15 mouse cellular contexts compared by ENCODE assay signal in the genomic region with DNA sequence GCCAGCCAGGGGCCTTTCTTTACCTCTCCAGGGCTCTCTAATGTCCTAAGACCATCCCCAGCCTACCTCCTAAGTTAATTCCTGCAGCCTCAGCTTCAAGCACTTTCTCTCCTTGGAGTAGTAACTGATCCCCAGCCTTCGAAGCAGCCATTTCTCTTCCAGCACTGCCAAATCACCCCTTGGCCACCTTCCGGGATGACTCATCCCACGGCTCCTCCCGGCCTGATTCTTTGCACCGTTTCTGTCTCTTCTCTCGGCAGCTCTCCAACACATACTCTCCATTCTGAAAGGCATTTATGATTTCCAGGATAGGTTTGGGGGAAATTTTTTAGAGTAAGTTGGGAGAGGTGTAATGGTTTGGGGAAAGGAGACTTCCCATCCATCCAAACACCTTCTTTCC. TPM values are rescaled to one million over a fixed set of nuclear protein-coding genes. Genes with fewer than 3 reads are reported as not detected.
DNase-seq lines count a peak whose midpoint lies in the region; ATAC-seq lines count a peak whose summit lies in the region.
"Had no signal": no experiment of that assay in that cellular context is flagged by ENCODE, and none has a peak within 500 bp of the region (broad histone marks: within the 10 kb centered on the region; RNA-seq: fewer than 3 reads in every experiment).

No protein-coding gene starts in this region.

- no peaks in the 10 kb centered on the region for H3K27me3 ChIP-seq in midbrain, embryonic 11.5 days (ENCODE audit: control insufficient read depth, insufficient read depth, low read length)
- no peaks in the 10 kb centered on the region for H3K27me3 ChIP-seq in midbrain, embryonic 13.5 days
- H3K27me3 ChIP-seq: embryonic facial prominence, embryonic 12.5 days; limb, embryonic 12.5 days; stomach, embryonic 15.5 days had no signal

- H3K9me3 ChIP-seq in midbrain, embryonic 11.5 days (ENCODE audit: control insufficient read depth, low read length): no peaks in the 10 kb centered on the region
- H3K9me3 ChIP-seq in midbrain, embryonic 13.5 days: no peaks in the 10 kb centered on the region
- H3K9me3 ChIP-seq: embryonic facial prominence, embryonic 12.5 days; limb, embryonic 12.5 days; stomach, embryonic 15.5 days had no signal

- H3K9ac ChIP-seq in midbrain, embryonic 11.5 days (ENCODE audit: low read length): no peak overlapping the region
- H3K9ac ChIP-seq in midbrain, embryonic 13.5 days (replicated peaks): no peak overlapping the region
- H3K9ac ChIP-seq: embryonic facial prominence, embryonic 12.5 days; limb, embryonic 12.5 days; stomach, embryonic 15.5 days had no signal

- no peaks in the 10 kb centered on the region for H3K4me1 ChIP-seq in midbrain, embryonic 11.5 days (ENCODE audit: control insufficient read depth, insufficient read depth, low read length)
- H3K4me1 ChIP-seq in midbrain, embryonic 13.5 days (replicated peaks): no peaks in the 10 kb centered on the region
- H3K4me1 ChIP-seq: embryonic facial prominence, embryonic 12.5 days; stomach, embryonic 15.5 days had no signal

- H3K27ac ChIP-seq in midbrain, embryonic 11.5 days (ENCODE audit: low read depth, low read length): no peak overlapping the region
- no peak overlapping the region for H3K27ac ChIP-seq in midbrain, embryonic 13.5 days
- H3K27ac ChIP-seq: embryonic facial prominence, embryonic 12.5 days; limb, embryonic 12.5 days; stomach, embryonic 15.5 days had no signal

- H3K36me3 ChIP-seq in midbrain, embryonic 11.5 days (ENCODE audit: control insufficient read depth, insufficient read depth, low read length): no peaks in the 10 kb centered on the region
- no peaks in the 10 kb centered on the region for H3K36me3 ChIP-seq in midbrain, embryonic 13.5 days
- H3K36me3 ChIP-seq: embryonic facial prominence, embryonic 12.5 days; limb, embryonic 12.5 days; stomach, embryonic 15.5 days had no signal

- no peak overlapping the region for H3K4me2 ChIP-seq in midbrain, embryonic 11.5 days
- no peak overlapping the region for H3K4me2 ChIP-seq in midbrain, embryonic 13.5 days (replicated peaks)
- H3K4me2 ChIP-seq: embryonic facial prominence, embryonic 12.5 days; heart, embryonic 11.5 days; limb, embryonic 12.5 days; stomach, embryonic 15.5 days had no signal

- ATAC-seq in midbrain, embryonic 11.5 days (ENCODE audit: low FRiP score): no peak
- ATAC-seq in midbrain, embryonic 13.5 days: no peak
- ATAC-seq: forebrain, embryonic 14.5 days; hindbrain, embryonic 16.5 days had no signal

- no peak overlapping the region for H3K4me3 ChIP-seq in midbrain, embryonic 11.5 days (ENCODE audit: low read depth, low read length)
- no peak overlapping the region for H3K4me3 ChIP-seq in midbrain, embryonic 13.5 days (replicated peaks)
- H3K4me3 ChIP-seq: embryonic facial prominence, embryonic 12.5 days; limb, embryonic 12.5 days; stomach, embryonic 15.5 days had no signal

- WGBS in midbrain, embryonic 11.5 days: 81% methylated on average over 6 of the region's 6 CpGs
- 90% methylated on average over 6 of the region's 6 CpGs for WGBS in midbrain, embryonic 13.5 days

- DNase-seq in midbrain, embryonic 11.5 days (ENCODE audit: low spot score, missing footprints): peak; percentile 37
- peak; percentile 78 for DNase-seq in brain, adult 2 months (ENCODE audit: low read depth, low spot score)
- peak; percentile 54 for DNase-seq in gastrocnemius, postnatal 10 days
- DNase-seq in telencephalon, adult 2 months (ENCODE audit: low read depth, low spot score): peak; percentile 39
- DNase-seq in kidney, postnatal 10 days: no peak
- DNase-seq in B cell, adult 2 months: no peak
- DNase-seq: kidney, postnatal 36 days; lung, postnatal 10 days had no signal

RNA-seq across cellular contexts. Expression of a gene that starts 58.7 kb away (rescaled TPM):
- 52.5 and 56.4 TPM in 2 replicates for polyA plus RNA-seq in midbrain, embryonic 11.5 days (2014; fragmentation: Nextera tagmentation; extraction: Ambion mirVana)
- polyA plus RNA-seq in midbrain, embryonic 13.5 days (2015; fragmentation: Nextera tagmentation; extraction: Ambion mirVana): 93.2 TPM in 2 replicates
- total RNA-seq in gastrocnemius, postnatal 10 days (2021): 10 to 100 TPM; 38.3 to 45.4 TPM

RNA-seq across cellular contexts. Expression of a gene that starts 58.7 kb away (rescaled TPM):
- polyA plus RNA-seq in midbrain, embryonic 11.5 days (2014; fragmentation: Nextera tagmentation; extraction: Ambion mirVana): 61.9 and 66.0 TPM in 2 replicates
- polyA plus RNA-seq in midbrain, embryonic 13.5 days (2015; fragmentation: Nextera tagmentation; extraction: Ambion mirVana): 60.4 and 63.4 TPM in 2 replicates
- total RNA-seq in gastrocnemius, postnatal 10 days (2021): 10 to 100 TPM; 16.1 to 18.4 TPM

Comparison
In these comparisons a context has a peak if more than half of its experiments do, and no peak if none do; other contexts are left out.
1. DNase-seq: peak in midbrain, embryonic 11.5 days (single experiment), brain, adult 2 months (single experiment), gastrocnemius, postnatal 10 days (single experiment) and telencephalon, adult 2 months (single experiment); none in kidney, postnatal 10 days (single experiment) and B cell, adult 2 months (0 of 2).